Mouse (Mus musculus) megakaryocyte, adult 5-6 weeks (primary cell): ENCODE measurements around the gene Ciita. TPM values are rescaled to one million over a fixed set of nuclear protein-coding genes. Genes with fewer than 3 reads are reported as not detected.

Source experiments
- ATAC-seq: 2 replicates; pipeline ENCODE4 v1.8.0; 2016; ENCODE audit warnings: mild to moderate bottlenecking, inconsistent platforms; ENCODE audit not compliant: poor library complexity, severe bottlenecking
- total RNA-seq, 2 experiments: library from RNA; stranded (forward) in 1 of 2; stranded (reverse) in 1 of 2; fragments of 153-499, 151-499 nt in 1 of 2; fragments of 221-1000, 200-1000 nt in 1 of 2; gene quantifications; 2 replicates each; pipeline versions ENCODE4 v1.2.3 to v1.2.4; 2015 to 2017

Gene Ciita
- total RNA-seq, 2 experiments from 2014 or later = 3.2 to 3.3 TPM

DNA sequence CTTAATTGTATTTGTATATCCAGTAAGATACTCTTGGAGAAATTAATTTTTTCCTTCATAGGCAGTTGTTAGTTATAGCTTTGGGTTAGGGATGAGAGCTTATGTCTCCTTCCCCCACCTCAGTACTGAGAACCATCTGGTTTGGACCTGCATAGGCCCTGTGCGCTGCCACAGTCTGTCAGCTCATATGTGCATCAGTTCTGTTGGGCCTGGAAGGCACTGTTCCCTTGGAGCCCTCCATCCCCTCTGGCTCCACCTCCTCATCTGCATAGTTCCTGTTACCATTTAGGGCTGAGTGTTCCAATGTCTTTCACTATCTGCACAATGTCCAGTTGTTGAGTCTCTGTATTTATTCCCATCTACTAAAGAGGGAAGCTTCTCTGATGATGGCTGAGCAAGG, 11.7 kb upstream of the Ciita start:
- no peak for ATAC-seq

- ATAC-seq = no peak
Observed at GRCm38 (mm10) chr16:10471950-10472349, 7.9 kb upstream of the Ciita start.

- ATAC-seq = no peak
Observed at GRCm38 (mm10) chr16:10474956-10475355, 4.9 kb upstream of the Ciita start.

GRCm38 (mm10) chr16:10475919-10476318, 3.9 kb upstream of the Ciita start:
- peak; percentile 57 for ATAC-seq

DNA sequence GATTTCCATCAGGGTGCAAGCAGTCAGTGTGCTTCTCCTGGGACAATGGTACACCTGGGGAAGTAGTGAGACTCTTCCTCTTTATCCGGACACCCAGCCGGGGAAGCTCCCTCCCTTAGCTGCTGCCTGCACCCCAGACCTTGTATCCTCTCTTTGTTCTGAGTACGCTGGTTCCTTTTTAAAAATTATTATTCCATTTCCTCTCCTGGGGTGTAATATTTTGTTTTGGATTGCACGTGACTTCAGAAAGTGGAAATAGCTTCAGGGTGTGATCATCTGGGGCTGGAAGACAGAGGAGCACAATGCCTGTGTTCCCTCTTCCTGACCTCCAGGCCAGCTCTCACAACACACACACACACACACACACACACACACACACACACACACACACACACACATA, 2.5 kb downstream of the Ciita start:
- peak; percentile 56 for ATAC-seq

- no peak for ATAC-seq
Observed at GRCm38 (mm10) chr16:10486993-10487392, 7.1 kb downstream of the Ciita start.

DNA sequence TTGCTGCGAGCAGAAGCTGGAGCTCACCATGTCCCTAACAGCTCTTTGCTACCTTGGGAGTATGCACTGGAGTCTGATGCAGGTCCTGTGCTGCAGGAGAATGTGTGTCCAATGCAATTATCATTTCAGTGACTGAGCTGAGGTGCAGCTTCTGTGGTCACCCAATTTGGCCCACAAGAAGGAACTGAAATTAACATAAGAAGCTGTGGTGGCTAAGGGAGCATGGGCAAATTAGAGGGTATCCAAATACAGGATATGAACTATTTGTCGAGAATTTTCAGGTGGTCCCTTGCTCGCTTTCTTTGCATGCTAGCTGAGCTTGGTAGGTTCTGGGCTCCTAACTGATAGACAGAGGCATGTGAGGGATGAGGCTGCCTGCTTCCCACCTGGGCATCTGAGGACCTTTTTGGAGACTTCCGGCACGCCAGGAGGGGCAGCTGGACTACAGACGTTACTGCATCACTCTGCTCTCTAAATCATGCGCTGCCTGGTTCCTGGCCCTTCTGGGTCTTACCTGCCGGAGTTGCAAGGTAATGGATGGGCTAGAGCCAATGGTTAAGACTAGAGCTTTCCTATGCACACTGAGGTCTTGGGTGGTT, 8.1 kb downstream of the Ciita start:
- peak; percentile 75 for ATAC-seq

DNA sequence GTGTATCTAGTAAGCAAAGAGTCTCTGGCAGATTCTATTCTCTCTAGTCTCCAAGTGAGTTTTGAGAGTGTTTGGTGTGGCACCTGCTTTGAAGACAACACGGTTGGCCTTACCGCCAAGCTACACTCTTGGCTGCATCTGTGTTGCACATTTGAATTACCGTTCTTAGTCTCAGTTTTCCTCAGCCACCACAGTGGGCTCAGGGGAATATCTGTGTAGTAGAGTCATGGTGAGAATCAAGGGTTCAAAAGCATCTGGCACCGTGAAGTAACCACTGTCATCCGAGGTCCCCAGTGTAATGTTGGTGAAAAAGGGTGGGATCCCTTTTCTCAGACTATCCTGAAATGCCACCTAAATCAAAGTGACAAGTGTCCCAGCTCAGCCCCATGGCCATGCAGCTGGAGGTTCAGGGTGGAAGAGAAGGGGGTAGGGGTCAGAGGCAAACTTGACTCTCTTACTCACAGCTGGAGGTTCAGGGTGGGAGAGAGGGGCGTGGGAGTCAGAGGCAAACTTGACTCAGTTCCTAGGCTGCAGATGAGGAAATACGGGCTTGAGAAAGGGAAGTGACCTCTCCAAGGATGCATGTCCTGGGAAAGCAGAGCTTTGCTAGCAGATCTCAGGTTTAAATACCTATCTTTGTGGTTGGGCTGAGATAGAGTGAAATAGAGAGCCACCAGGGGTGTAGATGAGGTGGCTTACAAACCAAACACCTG, 9.1 kb downstream of the Ciita start:
- ATAC-seq = peak; percentile 53

DNA sequence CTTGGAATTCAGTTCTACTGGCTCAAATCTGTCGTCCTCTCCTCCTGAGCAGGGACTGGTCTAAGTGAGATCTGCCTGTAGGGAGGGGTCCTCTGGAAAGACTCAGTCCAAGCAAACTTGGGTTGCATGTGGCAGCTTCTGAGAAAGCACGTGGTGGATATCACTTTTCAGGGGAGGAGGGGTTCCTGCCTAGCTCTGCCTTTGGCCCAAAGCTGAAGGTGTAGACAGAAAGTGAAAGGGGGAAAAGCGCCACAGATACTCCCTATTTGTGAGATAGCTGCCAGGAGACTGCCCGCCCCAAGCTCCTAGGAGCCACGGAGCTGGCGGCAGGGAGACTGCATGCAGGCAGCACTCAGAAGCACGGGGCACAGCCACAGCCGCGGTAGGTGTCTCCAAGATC, 9.6 kb downstream of the Ciita start:
- no peak for ATAC-seq

DNA sequence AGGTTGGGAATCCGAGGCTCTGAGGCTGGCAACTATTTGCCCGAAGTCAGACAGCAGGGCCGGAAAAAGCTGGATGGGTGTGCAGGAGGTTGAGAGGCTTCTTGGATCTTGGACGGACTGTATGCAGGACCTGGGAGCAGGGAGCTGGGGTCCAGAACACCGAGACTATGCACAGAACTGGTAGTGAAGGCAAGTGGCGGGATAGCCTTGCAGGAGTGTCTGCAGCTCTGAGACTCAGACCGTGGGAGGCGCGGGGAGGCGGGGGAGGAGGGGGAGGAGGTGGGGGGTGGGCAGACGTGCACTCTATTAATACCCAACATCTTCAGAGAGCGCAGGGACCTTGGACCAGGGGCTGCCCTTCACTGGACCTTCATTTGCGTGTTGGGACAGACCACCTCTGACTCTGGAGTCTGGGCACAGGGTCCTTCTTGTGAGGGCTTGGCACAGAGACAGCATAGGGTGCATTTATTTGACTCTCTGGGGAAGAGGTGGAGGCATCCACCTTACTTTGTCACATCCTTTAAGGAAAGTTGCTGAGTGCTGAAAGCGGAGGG, 10.1 kb downstream of the Ciita start:
- ATAC-seq = no peak

GRCm38 (mm10) chr16:10490503-10491150, 10.8 kb downstream of the Ciita start:
- ATAC-seq = no peak

GRCm38 (mm10) chr16:10491716-10492115, 11.9 kb downstream of the Ciita start:
- ATAC-seq = no peak

GRCm38 (mm10) chr16:10492587-10492986, 12.7 kb downstream of the Ciita start:
- ATAC-seq = no peak

GRCm38 (mm10) chr16:10495824-10496298, 16.0 kb downstream of the Ciita start:
- no peak for ATAC-seq

GRCm38 (mm10) chr16:10498096-10498602, 18.3 kb downstream of the Ciita start:
- no peak for ATAC-seq

GRCm38 (mm10) chr16:10499122-10499521, 19.3 kb downstream of the Ciita start:
- no peak for ATAC-seq

DNA sequence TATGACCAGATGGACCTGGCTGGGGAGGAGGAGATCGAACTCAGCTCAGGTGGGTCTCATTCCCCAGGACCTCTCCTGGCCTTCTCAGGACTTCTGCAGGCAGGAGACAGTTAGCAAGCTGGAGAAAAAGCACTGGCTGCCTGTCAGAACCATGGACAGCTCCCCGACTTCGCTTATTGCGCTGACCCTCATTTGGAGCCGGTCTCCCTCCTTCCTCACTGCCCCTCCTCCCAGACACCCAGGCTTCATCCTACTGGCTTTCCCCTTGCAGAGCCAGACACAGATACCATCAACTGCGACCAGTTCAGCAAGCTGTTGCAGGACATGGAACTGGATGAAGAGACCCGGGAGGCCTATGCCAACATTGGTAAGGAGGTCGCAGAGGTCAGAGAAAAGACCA, 22.0 kb downstream of the Ciita start:
- no peak for ATAC-seq

DNA sequence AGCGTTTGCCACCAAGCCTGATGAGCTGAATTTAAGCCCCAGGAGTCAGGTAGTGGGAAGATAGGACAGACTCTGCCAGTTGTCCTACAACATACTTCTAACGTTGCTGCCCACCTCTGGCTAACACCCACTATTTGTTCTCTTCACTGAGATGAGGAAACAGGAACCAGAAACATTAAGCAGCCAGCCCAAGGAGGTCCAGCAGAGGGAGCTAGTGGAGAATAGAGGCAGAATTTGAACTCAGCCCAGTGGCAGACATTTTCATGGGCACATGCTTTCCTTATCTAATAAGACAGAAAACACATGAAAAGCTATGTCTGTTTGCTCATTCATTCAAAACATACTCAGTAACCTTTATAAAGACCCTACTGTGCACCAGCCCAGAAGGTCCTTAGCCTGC, 23.2 kb downstream of the Ciita start:
- ATAC-seq = no peak

DNA sequence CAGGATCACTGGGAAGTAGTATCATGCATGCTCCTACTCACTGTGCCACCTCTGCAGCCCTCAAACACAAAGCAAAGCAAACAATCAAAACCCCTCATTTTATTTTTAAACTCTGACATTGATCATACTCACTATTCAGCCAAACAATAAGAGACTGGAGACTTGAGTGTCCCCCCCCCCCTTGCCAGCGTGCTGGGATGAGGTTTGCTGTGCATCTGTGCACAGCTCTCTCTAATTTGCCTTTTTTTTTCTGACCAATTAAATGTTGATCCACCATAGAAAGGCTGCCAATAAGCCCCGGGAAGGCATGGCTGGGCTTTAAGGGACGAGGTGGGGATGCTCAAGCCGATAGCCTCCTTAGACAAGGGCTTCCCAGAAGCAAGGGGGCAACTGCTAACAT, 27.6 kb downstream of the Ciita start:
- ATAC-seq = no peak

GRCm38 (mm10) chr16:10508691-10509090, 28.8 kb downstream of the Ciita start:
- no peak for ATAC-seq

DNA sequence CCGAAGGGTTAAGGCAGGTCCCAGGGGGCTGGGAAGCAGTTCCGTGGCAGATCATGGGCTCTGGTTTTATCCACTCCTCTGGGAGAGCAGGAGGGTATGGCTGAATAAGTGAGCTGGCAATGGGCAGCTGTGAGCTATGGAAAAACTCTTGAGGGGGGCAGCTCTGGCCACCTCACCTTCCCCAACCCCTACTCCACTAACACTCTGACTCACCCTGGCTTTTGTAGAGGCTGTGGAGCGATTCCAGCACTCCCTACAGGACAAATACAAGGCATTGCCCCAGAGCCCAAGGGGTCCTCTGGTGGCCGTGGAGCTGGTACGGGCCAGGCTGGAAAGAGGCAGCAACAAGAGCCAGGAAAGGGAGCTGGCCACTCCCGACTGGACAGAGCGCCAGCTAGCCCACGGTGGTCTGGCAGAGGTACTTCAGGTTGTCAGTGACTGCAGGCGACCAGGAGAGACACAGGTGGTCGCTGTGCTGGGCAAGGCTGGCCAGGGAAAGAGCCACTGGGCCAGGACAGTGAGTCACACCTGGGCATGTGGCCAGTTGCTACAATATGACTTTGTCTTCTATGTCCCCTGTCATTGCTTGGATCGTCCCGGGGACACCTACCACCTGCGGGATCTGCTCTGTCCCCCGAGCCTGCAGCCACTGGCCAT, 30.7 kb downstream of the Ciita start:
- no peak for ATAC-seq
